Mouse (Mus musculus) MEL-GATA-1-ER (cell line): ENCODE measurements around the gene Scn1a.

Experiments used
- DNase-seq: peaks from one replicate; pipeline ENCODE4 v3.0.0-alpha.2; 2012; ENCODE audit warnings: low read depth; ENCODE audit errors: extremely low read depth

Gene Scn1a

GRCm38 (mm10) chr2:66440711-66441110 lies at the start of gene Scn1a:
Scn1a (minus strand) TSS chr2:66440840.
- DNase-seq = no peak

- no peak for DNase-seq
Measured at GRCm38 (mm10) chr2:66478395-66478794, 37.8 kb upstream of the Scn1a start.

GRCm38 (mm10) chr2:66473181-66473822 lies 32.7 kb upstream of the Scn1a start:
- no peak for DNase-seq

GRCm38 (mm10) chr2:66465484-66465883 lies 24.8 kb upstream of the Scn1a start:
- DNase-seq = no peak

- DNase-seq = no peak
Measured at GRCm38 (mm10) chr2:66464874-66465458, 24.3 kb upstream of the Scn1a start.

GRCm38 (mm10) chr2:66463916-66464315 lies 23.3 kb upstream of the Scn1a start:
- DNase-seq = no peak

GRCm38 (mm10) chr2:66462458-66462857 lies 21.8 kb upstream of the Scn1a start:
- no peak for DNase-seq

GRCm38 (mm10) chr2:66439764-66440471 lies 722 bp downstream of the Scn1a start:
- DNase-seq = no peak

- DNase-seq = no peak
Measured at GRCm38 (mm10) chr2:66436286-66436685, 4.4 kb downstream of the Scn1a start.

GRCm38 (mm10) chr2:66409740-66410290 lies 30.8 kb downstream of the Scn1a start:
- DNase-seq = peak; percentile 47

GRCm38 (mm10) chr2:66408899-66409739 lies 31.5 kb downstream of the Scn1a start:
- no peak for DNase-seq

- DNase-seq = no peak
Measured at GRCm38 (mm10) chr2:66408456-66408855, 32.2 kb downstream of the Scn1a start.

- DNase-seq = no peak
Measured at GRCm38 (mm10) chr2:66392586-66392985, 48.1 kb downstream of the Scn1a start.

GRCm38 (mm10) chr2:66367957-66368356 lies 72.7 kb downstream of the Scn1a start:
- no peak for DNase-seq

GRCm38 (mm10) chr2:66350590-66350989 lies 90.0 kb downstream of the Scn1a start:
- DNase-seq = no peak

- no peak for DNase-seq
Measured at GRCm38 (mm10) chr2:66346622-66347021, 94.0 kb downstream of the Scn1a start.

- DNase-seq = no peak
Measured at GRCm38 (mm10) chr2:66346181-66346580, 94.5 kb downstream of the Scn1a start.

- no peak for DNase-seq
Measured at GRCm38 (mm10) chr2:66337406-66337805, 103.2 kb downstream of the Scn1a start.

- no peak for DNase-seq
Measured at GRCm38 (mm10) chr2:66336396-66336795, 104.2 kb downstream of the Scn1a start.

- DNase-seq = no peak
Measured at GRCm38 (mm10) chr2:66272551-66272950, 168.1 kb downstream of the Scn1a start.
